Mouse (Mus musculus): ENCODE results near the gene Ackr3. TPM values are rescaled to one million over a fixed set of nuclear protein-coding genes. Genes with fewer than 3 reads are reported as not detected.

Gene Ackr3
- polyA plus RNA-seq, 1 experiment from 2014 or later, result 24.4 TPM

DNA sequence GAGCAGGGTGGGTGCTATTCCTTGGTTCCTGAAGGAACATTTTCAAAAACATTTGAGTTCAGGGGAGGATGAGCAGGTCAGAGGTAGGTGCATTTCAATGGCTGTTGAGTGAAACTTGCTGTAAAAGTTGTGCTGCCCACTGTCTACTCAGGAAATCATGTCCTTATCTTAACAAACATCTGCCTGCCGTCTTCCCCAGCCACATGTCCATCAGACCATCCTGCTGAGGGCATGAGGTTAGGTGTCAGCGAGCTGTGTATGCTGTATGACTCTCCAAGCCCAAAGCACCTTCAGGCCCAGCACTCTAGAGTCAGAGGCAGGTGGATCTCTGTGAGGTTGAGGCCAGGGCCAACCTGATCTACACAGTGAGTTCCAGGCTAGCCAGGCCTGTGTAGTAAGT is 12.1 kb downstream of the Ackr3 start:
- ATAC-seq (ENCODE audit: borderline replicate concordance, extremely low read depth, low FRiP score, low TSS enrichment), result no peak
- Histone ChIP-seq H3K9me3 (no peaks in the 10 kb centered on the region), H3K36me3 (no peaks in the 10 kb centered on the region), H3K4me2 (no peak overlapping the region), H3K9ac (no peak overlapping the region), H3K27ac (no peak overlapping the region), H3K4me1 (no peaks in the 10 kb centered on the region), H3K4me3 (no peak overlapping the region), H3K27me3 (peaks cover 10% of the 10 kb centered on the region; the same call in 1 of the 2 replicates)
- WGBS, result 36% methylated on average over 2 of the region's 2 CpGs

DNA sequence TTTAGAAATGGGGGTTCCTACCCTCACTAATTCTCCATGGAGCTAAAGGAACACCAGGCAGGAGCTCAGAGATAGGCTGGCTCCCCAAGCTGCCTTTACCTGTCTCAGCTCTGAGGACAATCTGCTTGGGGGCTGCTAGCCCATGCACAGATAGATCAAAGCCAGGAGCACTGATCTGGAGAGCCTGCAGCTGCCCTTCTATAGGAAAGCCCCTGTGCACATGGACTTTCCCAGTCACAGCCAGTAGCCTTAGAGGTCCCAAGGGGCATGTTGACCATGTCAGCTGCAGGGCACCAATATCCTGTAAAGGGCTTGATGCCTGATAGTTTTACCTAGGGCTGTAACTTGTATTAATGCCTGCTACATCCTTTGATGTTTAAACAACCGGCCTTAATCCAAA is 12.6 kb downstream of the Ackr3 start:
- no peak overlapping the region for H3K27ac ChIP-seq
- no peaks in the 10 kb centered on the region for H3K9me3 ChIP-seq
- H3K27me3 ChIP-seq, result peaks cover 10% of the 10 kb centered on the region; the same call in 1 of the 2 replicates
- H3K4me3 ChIP-seq, result no peak overlapping the region
- no peak for ATAC-seq (ENCODE audit: borderline replicate concordance, extremely low read depth, low FRiP score, low TSS enrichment)
- no peak overlapping the region for H3K9ac ChIP-seq
- H3K36me3 ChIP-seq, result no peaks in the 10 kb centered on the region
- no peaks in the 10 kb centered on the region for H3K4me1 ChIP-seq
- WGBS, result 55% methylated on average over 1 of the region's 1 CpGs
- no peak overlapping the region for H3K4me2 ChIP-seq

GRCm38 (mm10) chr1:90220280-90220679 is 16.5 kb downstream of the Ackr3 start:
- H3K9ac ChIP-seq, result no peak overlapping the region
- peaks cover 3% of the 10 kb centered on the region for H3K4me1 ChIP-seq
- no peak overlapping the region for H3K4me3 ChIP-seq
- WGBS, result 46% methylated on average over 9 of the region's 9 CpGs
- no peak overlapping the region for H3K27ac ChIP-seq
- H3K27me3 ChIP-seq, result 0 out of 2 replicates have a peak, but pooled peaks cover 6% of the 10 kb centered on the region
- ATAC-seq (ENCODE audit: borderline replicate concordance, extremely low read depth, low FRiP score, low TSS enrichment), result no peak
- H3K36me3 ChIP-seq, result no peaks in the 10 kb centered on the region
- H3K9me3 ChIP-seq, result no peaks in the 10 kb centered on the region
- no peak overlapping the region for H3K4me2 ChIP-seq

DNA sequence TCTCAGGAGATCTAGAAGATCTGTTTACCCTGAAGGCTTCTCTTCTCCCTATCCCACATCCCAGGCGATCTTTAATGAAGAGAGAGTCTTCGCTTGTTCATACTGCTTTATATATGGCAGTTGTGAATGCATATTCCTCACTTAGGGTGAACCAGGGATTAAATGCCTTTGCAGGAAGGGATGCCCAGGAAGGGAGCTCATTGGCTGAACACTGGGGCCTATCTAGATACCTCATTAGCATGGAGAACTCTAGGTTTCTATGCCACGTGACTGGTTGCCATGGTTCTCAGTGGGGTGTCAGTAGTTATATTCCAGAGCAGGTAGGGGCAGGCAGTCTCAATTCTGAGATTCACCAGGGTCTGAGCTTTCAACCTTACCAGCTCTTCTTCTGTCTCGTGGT is 17.1 kb downstream of the Ackr3 start:
- no peak overlapping the region for H3K27ac ChIP-seq
- H3K4me2 ChIP-seq, result no peak overlapping the region
- H3K9me3 ChIP-seq, result no peaks in the 10 kb centered on the region

DNA sequence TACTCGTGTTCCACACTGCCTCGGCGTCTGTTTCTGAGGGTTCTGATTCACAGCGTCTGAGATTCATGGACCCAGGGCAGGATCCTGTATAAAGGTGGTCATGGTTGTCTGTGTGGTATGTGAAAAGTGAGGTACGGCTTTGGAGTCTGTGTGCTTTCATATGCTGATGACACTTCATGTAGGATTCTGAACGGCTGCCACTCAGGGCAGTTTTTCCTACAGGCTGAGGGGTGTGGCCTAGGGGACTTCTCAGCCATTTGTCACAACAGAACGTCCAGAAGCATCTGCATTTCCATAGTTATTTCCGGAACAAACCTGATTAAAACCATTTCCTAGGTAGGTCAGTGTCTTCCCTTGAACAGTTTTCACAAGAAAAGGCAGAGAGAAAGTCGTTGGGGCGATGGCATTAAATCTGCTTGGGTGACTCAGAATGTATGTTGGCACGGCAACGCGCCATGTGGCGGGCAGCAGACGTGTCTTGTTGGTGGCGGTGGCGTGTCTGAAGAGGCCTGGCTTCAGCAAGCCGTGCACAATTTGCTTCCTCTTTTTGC is 18.1 kb downstream of the Ackr3 start:
- ATAC-seq (ENCODE audit: borderline replicate concordance, extremely low read depth, low FRiP score, low TSS enrichment), result no peak
- Histone ChIP-seq H3K9me3 (no peaks in the 10 kb centered on the region), H3K9ac (no peak overlapping the region), H3K27ac (no peak overlapping the region), H3K4me1 (peaks cover 10% of the 10 kb centered on the region), H3K4me2 (no peak overlapping the region), H3K36me3 (no peaks in the 10 kb centered on the region), H3K27me3 (0 out of 2 replicates have a peak, but pooled peaks cover 6% of the 10 kb centered on the region), H3K4me3 (no peak overlapping the region)
- WGBS, result 69% methylated on average over 18 of the region's 18 CpGs

More for the DNA sequence above, 17.1 kb downstream of the Ackr3 start:
- 85% methylated on average over 4 of the region's 4 CpGs for WGBS
- H3K9ac ChIP-seq, result no peak overlapping the region
- 0 out of 2 replicates have a peak, but pooled peaks cover 6% of the 10 kb centered on the region for H3K27me3 ChIP-seq
- peaks cover 9% of the 10 kb centered on the region for H3K4me1 ChIP-seq
- H3K4me3 ChIP-seq, result no peak overlapping the region
- no peak for ATAC-seq (ENCODE audit: borderline replicate concordance, extremely low read depth, low FRiP score, low TSS enrichment)
- no peaks in the 10 kb centered on the region for H3K36me3 ChIP-seq

- ATAC-seq (ENCODE audit: borderline replicate concordance, extremely low read depth, low FRiP score, low TSS enrichment), result no peak
- no peak overlapping the region for H3K4me2 ChIP-seq
- no peaks in the 10 kb centered on the region for H3K9me3 ChIP-seq
- H3K4me1 ChIP-seq, result peaks cover 13% of the 10 kb centered on the region
- H3K4me3 ChIP-seq, result no peak overlapping the region
- WGBS, result 83% methylated on average over 17 of the region's 17 CpGs
- H3K27me3 ChIP-seq, result 0 out of 2 replicates have a peak, but pooled peaks cover 6% of the 10 kb centered on the region
- no peaks in the 10 kb centered on the region for H3K36me3 ChIP-seq
- no peak overlapping the region for H3K27ac ChIP-seq
- no peak overlapping the region for H3K9ac ChIP-seq
Measured at GRCm38 (mm10) chr1:90222427-90222901, 18.7 kb downstream of the Ackr3 start.

GRCm38 (mm10) chr1:90223006-90223405 is 19.2 kb downstream of the Ackr3 start:
- H3K4me2 ChIP-seq, result no peak overlapping the region
- 63% methylated on average over 2 of the region's 2 CpGs for WGBS
- H3K36me3 ChIP-seq, result no peaks in the 10 kb centered on the region
- 0 out of 2 replicates have a peak, but pooled peaks cover 6% of the 10 kb centered on the region for H3K27me3 ChIP-seq
- peaks cover 18% of the 10 kb centered on the region for H3K4me1 ChIP-seq
- no peak overlapping the region for H3K4me3 ChIP-seq
- no peak overlapping the region for H3K9ac ChIP-seq
- ATAC-seq (ENCODE audit: borderline replicate concordance, extremely low read depth, low FRiP score, low TSS enrichment), result no peak
- no peaks in the 10 kb centered on the region for H3K9me3 ChIP-seq
- H3K27ac ChIP-seq, result no peak overlapping the region

DNA sequence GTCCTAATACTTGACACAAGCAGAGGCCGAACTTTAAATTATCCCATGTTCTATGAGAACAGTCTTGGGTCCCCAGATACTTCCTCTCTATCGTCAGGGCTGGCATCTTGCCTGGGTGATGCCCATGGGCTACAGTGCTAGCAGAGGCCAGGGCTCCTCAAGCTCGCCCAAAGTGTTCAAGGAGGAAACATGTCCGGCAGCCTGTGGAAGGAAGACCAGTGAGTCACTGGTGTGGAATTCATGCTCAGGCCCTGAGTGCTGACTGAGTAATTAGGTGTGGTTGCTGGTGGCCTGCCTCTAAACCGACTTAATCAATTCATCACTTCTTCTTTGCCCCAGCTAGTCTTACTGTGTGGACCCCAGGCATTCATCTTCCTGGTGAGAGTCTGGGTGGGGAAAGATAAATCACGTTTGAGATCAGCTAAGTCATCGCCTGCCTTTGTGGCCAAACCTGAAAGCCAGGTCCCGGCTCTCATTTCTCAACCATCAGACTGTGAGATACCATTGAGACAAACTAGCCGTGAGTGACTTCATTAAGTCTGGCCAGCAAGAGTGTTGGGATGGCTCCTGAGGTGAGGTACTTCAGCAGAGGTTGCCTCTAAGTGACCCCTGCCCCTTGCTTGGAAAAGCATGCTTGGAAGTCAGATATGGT is 21.9 kb downstream of the Ackr3 start:
- Histone ChIP-seq H3K4me2 (no peak overlapping the region), H3K27ac (peak overlapping the region; percentile 27; the same call in 1 of the 2 replicates), H3K9me3 (no peaks in the 10 kb centered on the region), H3K36me3 (no peaks in the 10 kb centered on the region), H3K9ac (no peak overlapping the region), H3K27me3 (0 out of 2 replicates have a peak, but pooled peaks cover 14% of the 10 kb centered on the region), H3K4me1 (peaks cover 22% of the 10 kb centered on the region), H3K4me3 (no peak overlapping the region)
- ATAC-seq (ENCODE audit: borderline replicate concordance, extremely low read depth, low FRiP score, low TSS enrichment), result peak; percentile 74
- WGBS, result 10% methylated on average over 9 of the region's 9 CpGs

GRCm38 (mm10) chr1:90227684-90228322 is 24.0 kb downstream of the Ackr3 start:
- Histone ChIP-seq H3K27ac (no peak overlapping the region), H3K27me3 (0 out of 2 replicates have a peak, but pooled peaks cover 10% of the 10 kb centered on the region), H3K9ac (no peak overlapping the region), H3K36me3 (no peaks in the 10 kb centered on the region), H3K4me2 (no peak overlapping the region), H3K4me1 (peaks cover 22% of the 10 kb centered on the region), H3K4me3 (no peak overlapping the region), H3K9me3 (no peaks in the 10 kb centered on the region)
- peak; percentile 62; the same call in 1 of the 2 replicates for ATAC-seq (ENCODE audit: borderline replicate concordance, extremely low read depth, low FRiP score, low TSS enrichment)
- 14% methylated on average over 12 of the region's 12 CpGs for WGBS

GRCm38 (mm10) chr1:90228323-90228697 is 24.5 kb downstream of the Ackr3 start:
- Histone ChIP-seq H3K27ac (no peak overlapping the region), H3K4me3 (no peak overlapping the region), H3K27me3 (0 out of 2 replicates have a peak, but pooled peaks cover 10% of the 10 kb centered on the region), H3K36me3 (no peaks in the 10 kb centered on the region), H3K9ac (no peak overlapping the region), H3K9me3 (no peaks in the 10 kb centered on the region), H3K4me2 (no peak overlapping the region), H3K4me1 (peaks cover 22% of the 10 kb centered on the region)
- ATAC-seq (ENCODE audit: borderline replicate concordance, extremely low read depth, low FRiP score, low TSS enrichment), result no peak
- WGBS, result 42% methylated on average over 9 of the region's 9 CpGs

- H3K27me3 ChIP-seq, result peaks cover 11% of the 10 kb centered on the region; the same call in 1 of the 2 replicates
- H3K4me1 ChIP-seq, result peaks cover 15% of the 10 kb centered on the region
- no peak overlapping the region for H3K4me2 ChIP-seq
- H3K36me3 ChIP-seq, result no peaks in the 10 kb centered on the region
- ATAC-seq (ENCODE audit: borderline replicate concordance, extremely low read depth, low FRiP score, low TSS enrichment), result no peak
- no peaks in the 10 kb centered on the region for H3K9me3 ChIP-seq
- 77% methylated on average over 4 of the region's 4 CpGs for WGBS
- H3K4me3 ChIP-seq, result no peak overlapping the region
- no peak overlapping the region for H3K27ac ChIP-seq
- H3K9ac ChIP-seq, result no peak overlapping the region
Measured at GRCm38 (mm10) chr1:90230611-90231010, 26.8 kb downstream of the Ackr3 start.
